Mouse (Mus musculus) lung, postnatal 0 days (tissue): Measurements from ENCODE around the gene Pde6c. TPM values are rescaled to one million over a fixed set of nuclear protein-coding genes. Genes with fewer than 3 reads are reported as not detected.

Experiments
- ATAC-seq: fragments of 200-750 bp; cut with Nextera tagmentation; 2 replicates; pipeline ENCODE4 v1.8.0; 2017; ENCODE audit warnings: moderate library complexity
- DNase-seq: peaks from one replicate; pipeline ENCODE4 v3.0.0-alpha.2; 2016; ENCODE audit warnings: low spot score
- H3K27ac ChIP-seq: fragments of 300-500 bp; sonication (generic); 2 replicates; pipeline ENCODE4 v1.5.1; 2014; ENCODE audit warnings: antibody characterized with exemption, mild to moderate bottlenecking, low read length, mixed read lengths
- H3K27me3 ChIP-seq: fragments of 300-500 bp; sonication (generic); replicated peaks from 2 replicates; pipeline ENCODE4 v1.6.1; 2014; ENCODE audit warnings: low read length, mixed read lengths; ENCODE audit not compliant: insufficient read depth
- H3K36me3 ChIP-seq: fragments of 300-500 bp; sonication (generic); 2 replicates; pipeline ENCODE4 v1.6.1; 2014; ENCODE audit warnings: low read length, mixed read lengths; ENCODE audit not compliant: insufficient read depth
- H3K4me1 ChIP-seq: fragments of 300-500 bp; sonication (generic); 2 replicates; pipeline ENCODE4 v1.6.1; 2014; ENCODE audit warnings: antibody characterized with exemption, low read depth, low read length, mixed read lengths; ENCODE audit not compliant: insufficient read depth
- H3K4me2 ChIP-seq: fragments of 300-500 bp; sonication (generic); replicated peaks from 2 replicates; pipeline ENCODE4 v1.6.1; 2014; ENCODE audit warnings: low read depth, mild to moderate bottlenecking, low read length, moderate library complexity, mixed read lengths
- H3K4me3 ChIP-seq: fragments of 300-500 bp; sonication (generic); 2 replicates; pipeline ENCODE4 v1.5.1; 2014; ENCODE audit warnings: low read depth, low read length
- H3K9ac ChIP-seq: fragments of 300-500 bp; sonication (generic); replicated peaks from 2 replicates; pipeline ENCODE4 v1.6.1; 2014; ENCODE audit warnings: low read depth, mild to moderate bottlenecking
- H3K9me3 ChIP-seq: fragments of 300-500 bp; sonication (generic); 2 replicates; pipeline ENCODE4 v1.6.1; 2016; ENCODE audit warnings: low read length, mixed read lengths
- CTCF ChIP-seq: IDR thresholded peaks from 2 replicates; pipeline ENCODE4 v1.5.1; 2016; ENCODE audit warnings: antibody characterized with exemption, mild to moderate bottlenecking
- EP300 ChIP-seq: IDR thresholded peaks from 2 replicates; pipeline ENCODE4 v1.6.1; 2016; ENCODE audit warnings: antibody characterized with exemption, mild to moderate bottlenecking, control low read depth
- WGBS: fragments of 180-500 bp; shearing (Covaris S2); extraction: QIAGEN DNeasy Blood & Tissue Kit; methylation state at CpG from one replicate; pipeline ENCODE4 v1.1.7; 2014; 5-methylcytosine and 5-hydroxymethylcytosine counted together
- polyA plus RNA-seq: library from polyadenylated mRNA; unstranded; fragments of >200 nt; fragmentation: Nextera tagmentation; extraction: Ambion mirVana; gene quantifications from 2 replicates; pipeline ENCODE4 v1.2.1, GENCODE M21; 2015

The Pde6c gene
- polyA plus RNA-seq, 1 experiment from 2014 or later: not detected

DNA sequence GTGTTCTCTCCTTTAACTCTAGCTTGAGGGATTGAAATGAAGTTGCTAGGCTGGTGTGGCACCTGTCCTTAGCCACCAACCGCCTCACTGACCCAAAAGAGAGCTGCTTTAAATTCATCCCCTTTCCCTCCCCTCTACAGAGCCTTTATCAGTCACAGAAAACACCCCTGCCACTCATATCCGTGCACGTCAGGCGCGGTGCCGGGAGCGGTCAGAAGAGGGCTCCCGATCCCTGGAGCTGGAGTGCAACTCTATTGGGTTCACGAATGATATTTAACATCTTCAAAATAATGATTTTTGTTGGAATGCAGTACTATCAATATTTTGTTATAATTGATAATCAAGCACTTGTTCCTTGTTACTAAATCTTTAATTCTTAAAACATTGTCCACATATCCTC, 74.1 kb downstream of the Pde6c start:
- ATAC-seq: no peak
- 62% methylated on average over 9 of the region's 9 CpGs for WGBS

DNA sequence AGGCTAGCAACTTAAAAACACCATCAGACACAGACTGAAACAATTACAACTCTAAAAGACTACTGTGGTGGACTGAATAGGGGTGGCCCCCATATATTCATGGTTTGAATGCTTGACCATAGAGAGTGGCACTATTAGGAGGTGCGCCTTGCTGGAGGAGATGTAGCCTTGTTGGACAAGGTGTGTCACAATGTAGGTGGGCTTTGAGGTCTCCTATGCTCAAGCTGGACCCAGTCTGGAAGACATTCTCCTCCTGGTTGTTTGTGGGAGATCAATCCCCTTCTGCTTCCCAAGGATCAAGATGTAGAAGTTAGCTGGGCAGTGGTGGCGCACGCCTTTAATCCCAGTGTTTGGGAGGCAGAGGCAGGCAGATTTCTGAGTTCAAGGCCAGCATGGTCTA, 85.1 kb downstream of the Pde6c start:
- H3K27ac ChIP-seq: no peak overlapping the region
- H3K9me3 ChIP-seq: no peaks in the 10 kb centered on the region
- no peak overlapping the region for H3K4me3 ChIP-seq
- TF ChIP-seq EP300 (no peak), CTCF (no peak)
- no peak overlapping the region for H3K4me2 ChIP-seq
- H3K27me3 ChIP-seq: no peaks in the 10 kb centered on the region
- no peak for DNase-seq
- 100% methylated on average over 3 of the region's 3 CpGs for WGBS
- no peak for ATAC-seq
- no peak overlapping the region for H3K9ac ChIP-seq
- no peaks in the 10 kb centered on the region for H3K4me1 ChIP-seq
- H3K36me3 ChIP-seq: 0 out of 2 replicates have a peak, but pooled peaks cover 4% of the 10 kb centered on the region

More for the DNA sequence above, 74.1 kb downstream of the Pde6c start:
- H3K36me3 ChIP-seq: no peaks in the 10 kb centered on the region; the same call in 1 of the 2 replicates
- H3K4me2 ChIP-seq: no peak overlapping the region
- no peaks in the 10 kb centered on the region for H3K9me3 ChIP-seq
- no peak overlapping the region for H3K9ac ChIP-seq
- H3K27me3 ChIP-seq: no peaks in the 10 kb centered on the region
- TF ChIP-seq CTCF (peak; percentile 52), EP300 (no peak)
- H3K27ac ChIP-seq: no peak overlapping the region
- no peak for DNase-seq
- H3K4me1 ChIP-seq: no peaks in the 10 kb centered on the region
- H3K4me3 ChIP-seq: no peak overlapping the region

- Histone ChIP-seq H3K27me3 (no peaks in the 10 kb centered on the region), H3K9me3 (no peaks in the 10 kb centered on the region), H3K4me2 (peak overlapping the region; percentile 54), H3K4me1 (no peaks in the 10 kb centered on the region; the same call in 1 of the 2 replicates), H3K27ac (peak overlapping the region; percentile 57), H3K36me3 (no peaks in the 10 kb centered on the region), H3K4me3 (peak overlapping the region; percentile 73), H3K9ac (peak overlapping the region; percentile 1)
- ATAC-seq: peak; percentile 13; the same call in 1 of the 2 replicates
- TF ChIP-seq EP300: no peak
- no peak for TF ChIP-seq CTCF
- DNase-seq: no peak
- WGBS: 7% methylated on average over 12 of the region's 12 CpGs
These were observed 90.8 kb downstream of the Pde6c start for GRCm38 (mm10) chr19:38223356-38223904.

DNA sequence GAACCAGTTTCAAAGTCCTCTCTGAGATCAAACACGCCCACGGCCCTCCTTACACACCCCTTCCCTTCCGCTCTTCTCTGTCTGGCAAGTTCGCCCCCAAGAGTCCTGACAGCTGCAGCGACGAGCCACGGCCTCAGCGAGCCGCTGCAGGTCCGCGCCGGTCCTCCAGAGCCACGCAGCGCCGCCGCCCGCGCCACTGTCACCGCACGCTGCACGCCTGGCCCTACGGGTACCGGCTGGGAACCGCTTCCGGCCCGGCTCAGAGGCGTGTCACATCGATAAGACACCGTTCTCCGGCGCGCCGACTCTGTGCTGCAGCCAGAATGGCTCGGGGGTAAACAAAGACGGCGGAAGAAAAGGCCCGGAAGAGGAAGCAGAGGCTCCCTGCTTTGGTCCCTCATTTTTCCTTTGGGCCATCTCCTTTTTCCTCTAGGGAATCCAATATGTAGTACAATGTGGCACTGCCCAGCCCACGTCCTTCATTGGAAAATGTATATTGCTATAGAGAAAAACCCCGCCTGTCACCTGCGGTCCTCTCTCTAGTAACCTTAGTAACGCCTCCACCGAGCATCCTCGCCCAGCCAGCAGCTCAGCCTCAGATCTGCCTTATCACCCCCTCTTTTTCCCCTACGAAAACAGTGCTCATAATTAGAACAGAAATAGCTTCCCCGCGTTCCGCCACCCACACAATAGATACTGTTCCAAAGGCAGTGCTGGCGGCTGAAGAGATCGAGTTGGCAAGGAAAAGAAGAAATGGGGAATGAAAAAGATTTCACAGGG, 91.5 kb downstream of the Pde6c start, which contains the start of gene Fra10ac1:
TSS of gene Fra10ac1 (minus strand) at position 252 of the 780 bp plus-strand sequence.
- no peak for TF ChIP-seq EP300
- TF ChIP-seq CTCF: peak; percentile 71
- Histone ChIP-seq H3K4me3 (peak within 1 kb of the TSS; percentile 73), H3K27ac (peak within 1 kb of the TSS; percentile 57), H3K9ac (peak within 1 kb of the TSS; percentile 1), H3K4me1 (no peaks in the 10 kb centered on the region; the same call in 1 of the 2 replicates), H3K9me3 (no peaks in the 10 kb centered on the region), H3K36me3 (no peaks in the 10 kb centered on the region), H3K27me3 (no peaks in the 10 kb centered on the region), H3K4me2 (peak within 1 kb of the TSS; percentile 54)
- WGBS: under 1% methylated on average over 44 of the region's 49 CpGs
- peak; percentile 99 for ATAC-seq
- DNase-seq: peak; percentile 92

- DNase-seq (no peak), ATAC-seq (no peak)
- Histone ChIP-seq H3K4me1 (no peaks in the 10 kb centered on the region; the same call in 1 of the 2 replicates), H3K36me3 (no peaks in the 10 kb centered on the region), H3K4me3 (peak overlapping the region; percentile 73), H3K27me3 (no peaks in the 10 kb centered on the region), H3K9ac (no peak overlapping the region), H3K27ac (no peak overlapping the region), H3K4me2 (peak overlapping the region; percentile 54), H3K9me3 (no peaks in the 10 kb centered on the region)
- TF ChIP-seq EP300 (no peak), CTCF (no peak)
- WGBS: 17% methylated on average over 9 of the region's 9 CpGs
These were observed 92.1 kb downstream of the Pde6c start for GRCm38 (mm10) chr19:38224685-38225060.

- Histone ChIP-seq H3K4me2 (no peak overlapping the region), H3K9me3 (no peaks in the 10 kb centered on the region), H3K4me3 (no peak overlapping the region), H3K27me3 (no peaks in the 10 kb centered on the region), H3K27ac (no peak overlapping the region), H3K36me3 (no peaks in the 10 kb centered on the region), H3K9ac (no peak overlapping the region), H3K4me1 (no peaks in the 10 kb centered on the region)
- DNase-seq (no peak), ATAC-seq (no peak)
- 56% methylated on average over 2 of the region's 2 CpGs for WGBS
- TF ChIP-seq CTCF (peak; percentile 22; the same call in 1 of the 2 replicates), EP300 (no peak)
These were observed 96.1 kb downstream of the Pde6c start for GRCm38 (mm10) chr19:38228699-38229098.
